Mouse (Mus musculus) CH12.LX (cell line): ENCODE data around the gene Tia1. TPM values are rescaled to one million over a fixed set of nuclear protein-coding genes. Genes with fewer than 3 reads are reported as not detected.

Experiments used
- DNase-seq: peaks from one replicate; pipeline ENCODE4 v3.0.0-alpha.2; 2013; ENCODE audit errors: extremely low read depth
- H3K27ac ChIP-seq: 2 replicates; pipeline ENCODE4 v1.5.1; 2012; ENCODE audit warnings: low read depth, mild to moderate bottlenecking, control low read depth, moderate library complexity; ENCODE audit not compliant: insufficient read depth
- H3K27me3 ChIP-seq: replicated peaks from 2 replicates; pipeline ENCODE3; 2012; ENCODE audit warnings: inconsistent platforms
- H3K36me3 ChIP-seq, 2 experiments: replicated peaks in 1 of 2; 2 replicates each; pipeline versions ENCODE3 to v1.6.1; 2012; ENCODE audit warnings: inconsistent platforms in 1 of 2, low read length in 1 of 2, mild to moderate bottlenecking in 1 of 2, mixed read lengths in 1 of 2, moderate library complexity in 1 of 2; ENCODE audit not compliant: control insufficient read depth in 1 of 2, insufficient read depth in 1 of 2
- H3K4me1 ChIP-seq, 2 experiments: 2 replicates each; pipeline ENCODE4 v1.6.1; 2012; ENCODE audit warnings: inconsistent platforms in 1 of 2, moderate library complexity in 1 of 2; ENCODE audit not compliant: insufficient read depth in 2 of 2, control insufficient read depth in 1 of 2
- H3K4me2 ChIP-seq: 2 replicates; pipeline ENCODE4 v1.6.1; 2012; ENCODE audit warnings: low read depth, mild to moderate bottlenecking, control low read depth; ENCODE audit not compliant: poor library complexity, insufficient read depth, severe bottlenecking
- H3K4me3 ChIP-seq, 3 experiments: fragments of 150-350 bp in 1 of 3; sonication (generic) in 1 of 3; replicated peaks in 1 of 3; 2 replicates each; pipeline versions ENCODE3 to v1.5.1; 2011 to 2012; ENCODE audit warnings: low read depth in 2 of 3, low read length in 2 of 3, mild to moderate bottlenecking in 2 of 3, moderate library complexity in 2 of 3, control low read depth in 1 of 3, improper control_type of control experiment in 1 of 3, inconsistent platforms in 1 of 3, mixed read lengths in 1 of 3; ENCODE audit not compliant: poor library complexity in 1 of 3
- H3K79me2 ChIP-seq: replicated peaks from 2 replicates; pipeline ENCODE4 v1.6.1; 2012; ENCODE audit warnings: mild to moderate bottlenecking, moderate library complexity; ENCODE audit not compliant: control insufficient read depth, poor library complexity, insufficient read depth, severe bottlenecking; ENCODE audit errors: extremely low read depth
- H3K9ac ChIP-seq: 2 replicates; pipeline ENCODE4 v1.6.1; 2012; ENCODE audit warnings: low read depth, mild to moderate bottlenecking, control low read depth, moderate library complexity; ENCODE audit not compliant: insufficient read depth
- H3K9me3 ChIP-seq: replicated peaks from 2 replicates; pipeline ENCODE3; 2012; ENCODE audit warnings: low read length, inconsistent platforms, mixed read lengths
- BHLHE40 ChIP-seq: IDR thresholded peaks from 2 replicates; pipeline ENCODE4 v1.6.1; 2011; ENCODE audit warnings: mild to moderate bottlenecking, low read depth, low read length, improper control_type of control experiment
- CTCF ChIP-seq, 2 experiments: IDR thresholded peaks in 1 of 2; conservative IDR thresholded peaks in 1 of 2; 2 replicates each; pipeline ENCODE4 v1.5.1; 2011 to 2012; ENCODE audit warnings: low read depth in 2 of 2, low read length in 2 of 2, improper control_type of control experiment in 1 of 2, inconsistent platforms in 1 of 2, mild to moderate bottlenecking in 1 of 2, moderate library complexity in 1 of 2
- ELF1 ChIP-seq: IDR thresholded peaks from 2 replicates; pipeline ENCODE4 v1.6.1; 2014; ENCODE audit warnings: low read depth, mild to moderate bottlenecking, inconsistent platforms, low read length, improper control_type of control experiment
- EP300 ChIP-seq: IDR thresholded peaks from 2 replicates; pipeline ENCODE4 v1.6.1; 2011; ENCODE audit warnings: low read length, improper control_type of control experiment
- ETS1 ChIP-seq: conservative IDR thresholded peaks from 2 replicates; pipeline ENCODE4 v1.6.1; 2012; ENCODE audit warnings: low read depth, mild to moderate bottlenecking, inconsistent platforms, low read length, improper control_type of control experiment, moderate library complexity
- IRF4 ChIP-seq: IDR thresholded peaks from 2 replicates; pipeline ENCODE4 v1.6.1; 2014; ENCODE audit warnings: low read depth, mild to moderate bottlenecking, inconsistent platforms, low read length, improper control_type of control experiment
- JUN ChIP-seq: IDR thresholded peaks from 2 replicates; pipeline ENCODE4 v1.6.1; 2011; ENCODE audit warnings: low read depth, mild to moderate bottlenecking, low read length, improper control_type of control experiment, moderate library complexity; ENCODE audit not compliant: insufficient read depth
- JUND ChIP-seq: conservative IDR thresholded peaks from 2 replicates; pipeline ENCODE4 v1.6.1; 2011; ENCODE audit warnings: low read depth, low read length, improper control_type of control experiment
- MAFK ChIP-seq: IDR thresholded peaks from 2 replicates; pipeline ENCODE4 v1.6.1; 2011; ENCODE audit warnings: low read length, improper control_type of control experiment; ENCODE audit not compliant: insufficient replicate concordance
- NRF1 ChIP-seq: IDR thresholded peaks from 2 replicates; pipeline ENCODE4 v1.6.1; 2014; ENCODE audit warnings: low read depth, mild to moderate bottlenecking, inconsistent platforms, low read length, improper control_type of control experiment, moderate library complexity
- RAD21 ChIP-seq: IDR thresholded peaks from 2 replicates; pipeline ENCODE4 v1.6.1; 2011; ENCODE audit warnings: low read depth, mild to moderate bottlenecking, low read length, improper control_type of control experiment, moderate library complexity
- SIN3A ChIP-seq: IDR thresholded peaks from 2 replicates; pipeline ENCODE4 v1.6.1; 2012; ENCODE audit warnings: low read length, improper control_type of control experiment, inconsistent platforms
- TCF12 ChIP-seq: IDR thresholded peaks from 2 replicates; pipeline ENCODE4 v1.6.1; 2014; ENCODE audit warnings: low read depth, mild to moderate bottlenecking, inconsistent platforms, low read length, improper control_type of control experiment
- USF2 ChIP-seq: conservative IDR thresholded peaks from 2 replicates; pipeline ENCODE4 v1.6.1; 2011; ENCODE audit warnings: low read depth, low read length, improper control_type of control experiment
- ZC3H11A ChIP-seq: IDR thresholded peaks from 2 replicates; pipeline ENCODE4 v1.6.1; 2012; ENCODE audit warnings: low read depth, mild to moderate bottlenecking, inconsistent platforms, low read length, improper control_type of control experiment
- ZNF384 ChIP-seq: IDR thresholded peaks from 2 replicates; pipeline ENCODE4 v1.6.1; 2012; ENCODE audit warnings: low read depth, low read length, improper control_type of control experiment, inconsistent platforms
- dilution Hi-C: fragments of 300-500 bp; cut with MboI; formaldehyde crosslinking; loops from 2 replicates; pipeline ENCODE4 v1.14.3; 2020; ENCODE audit warnings: low sequenced_read_pairs; ENCODE audit not compliant: extremely low pct_unique_long_range_greater_than_20kb, extremely low pct_ligation_motif_present
- in situ Hi-C: fragments of 300-500 bp; cut with MboI; formaldehyde crosslinking; loops from 3 replicates; pipeline ENCODE4 v1.14.3; 2019; ENCODE audit warnings: low sequenced_read_pairs, low pct_ligation_motif_present, low pct_unique_long_range_greater_than_20kb, mixed read lengths
- polyA plus RNA-seq: library from polyadenylated mRNA; unstranded; fragments of >175 nt; gene quantifications from 2 replicates; pipeline ENCODE4 v1.2.1, GENCODE M21; 2012; ENCODE audit warnings: low read depth; ENCODE audit not compliant: insufficient read length
- total RNA-seq, 2 experiments: library from RNA; depleted of rRNA; stranded (reverse); fragments of 300-350 nt in 1 of 2; fragments of >200 nt in 1 of 2; gene quantifications; 2 replicates each; pipeline ENCODE4 v1.2.3; 2012 to 2014

The Tia1 gene
- total and polyA plus RNA-seq, 3 experiments: 31.8 to 41.4 (median 34.0) TPM

DNA sequence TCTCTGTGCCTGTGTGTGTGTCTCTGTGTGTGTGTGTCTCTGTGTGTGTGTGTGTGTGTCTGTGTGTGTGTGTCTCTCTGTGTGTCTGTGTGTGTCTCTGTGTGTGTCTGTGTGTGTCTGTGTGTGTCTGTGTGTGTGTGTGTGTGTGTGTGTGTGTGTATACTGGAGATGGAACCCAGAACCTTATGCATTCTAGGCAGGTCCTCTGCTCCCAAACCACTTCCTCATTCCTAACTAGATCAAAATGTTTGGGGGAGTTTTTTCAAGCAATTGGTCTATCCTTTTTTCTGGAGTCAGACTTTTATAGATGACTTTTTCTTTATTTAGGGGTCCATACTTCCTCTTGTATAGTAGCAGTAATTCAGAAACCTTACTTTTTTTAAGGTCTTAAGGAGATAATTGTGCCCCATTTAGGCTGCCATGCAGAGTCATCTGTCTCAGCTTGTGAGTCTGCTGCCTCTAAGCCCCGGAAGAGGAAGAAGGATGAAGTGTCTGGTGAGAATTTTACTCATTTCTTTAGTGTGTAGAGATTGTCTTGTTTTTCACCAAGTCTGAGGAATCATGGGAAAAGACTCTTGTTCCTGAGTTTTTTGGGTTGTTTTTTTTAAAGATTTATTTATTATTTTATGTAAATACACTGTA is 43.0 kb downstream of the Tia1 start:
- Histone ChIP-seq H3K79me2 (no peaks in the 10 kb centered on the region), H3K27me3 (no peaks in the 10 kb centered on the region), H3K4me3 (no peak overlapping the region), H3K9ac (no peak overlapping the region), H3K9me3 (no peaks in the 10 kb centered on the region), H3K4me1 (peaks cover 6 to 18% of the 10 kb centered on the region in 2 experiments), H3K27ac (no peak overlapping the region), H3K4me2 (no peak overlapping the region), H3K36me3 (peaks cover 26 to 64% of the 10 kb centered on the region in 2 experiments)
- in situ Hi-C loops: no loop called here
- dilution Hi-C loops: no loop called here
- DNase-seq: peak; percentile 37
- no peak for TF ChIP-seq CTCF (conservative IDR thresholded peaks at IDR 0.05 in 1 of 2, IDR thresholded peaks at IDR 0.05 in 1 of 2; ENCODE audit: low read depth in 2 of 2, low read length in 2 of 2)
- TF ChIP-seq SIN3A: no peak
- TF ChIP-seq USF2: no peak
- TF ChIP-seq ZNF384: no peak
- TF ChIP-seq ETS1: no peak
- no peak for TF ChIP-seq RAD21
- TF ChIP-seq ELF1: 0 out of 2 replicates have a peak, but pooled peaks have one; percentile 14
- TF ChIP-seq EP300: no peak
- TF ChIP-seq, all 38 proteins: peak for 1

DNA sequence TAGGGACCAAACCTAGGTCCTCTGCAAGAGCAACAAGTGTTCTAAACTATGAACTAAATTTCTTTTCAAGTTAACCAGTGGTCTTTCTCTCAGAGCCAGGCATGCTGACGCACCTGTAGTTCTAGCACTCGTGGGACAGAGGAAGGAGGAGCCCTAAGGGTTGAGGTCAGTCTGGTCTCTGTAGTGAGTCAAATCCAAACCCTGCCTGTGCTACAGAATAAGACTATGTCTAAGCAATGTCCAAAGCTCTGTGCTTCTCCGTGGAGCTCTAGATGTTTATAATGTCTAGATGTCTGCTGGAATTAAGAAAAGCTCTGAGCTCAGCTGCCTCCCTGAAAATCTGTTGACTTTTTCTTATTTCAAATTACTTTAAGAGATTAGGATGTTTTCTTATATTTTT is 52.7 kb downstream of the Tia1 start:
- Histone ChIP-seq H3K4me2 (no peak overlapping the region; the same call in 1 of the 2 replicates), H3K4me1 (peaks cover 6 to 17% of the 10 kb centered on the region in 2 experiments), H3K4me3 (no peak overlapping the region), H3K79me2 (no peaks in the 10 kb centered on the region), H3K27me3 (no peaks in the 10 kb centered on the region), H3K9ac (no peak overlapping the region), H3K27ac (no peak overlapping the region), H3K9me3 (no peaks in the 10 kb centered on the region), H3K36me3 (peaks cover 16 to 71% of the 10 kb centered on the region in 2 experiments)
- 0 out of 2 replicates have a peak, but pooled peaks have one; percentile 9 for TF ChIP-seq TCF12
- TF ChIP-seq JUND: peak; percentile 70
- TF ChIP-seq JUN: peak; percentile 34
- TF ChIP-seq NRF1: no peak
- TF ChIP-seq ZC3H11A: no peak
- TF ChIP-seq MAFK: no peak
- TF ChIP-seq ELF1: no peak
- TF ChIP-seq IRF4: peak; percentile 61
- TF ChIP-seq EP300: peak; percentile 64
- TF ChIP-seq BHLHE40: 0 out of 2 replicates have a peak, but pooled peaks have one; percentile 9
- in situ Hi-C loops: no loop called here
- dilution Hi-C loops: no loop called here
- peak; percentile 37 for DNase-seq
